Mouse (Mus musculus) left cerebral cortex, adult 8-10 months (tissue): Measurements from ENCODE around the gene Sh3bp5. TPM values are rescaled to one million over a fixed set of nuclear protein-coding genes. Genes with fewer than 3 reads are reported as not detected.
A peak's percentile ranks its signal among the peaks of the same experiment; 100 is the strongest.
"Not testable (repeated sequence)": the region's sequence is repeated elsewhere in the genome, so short reads cannot be mapped to it uniquely, and the experiment has no call there.

Experiments
- DNase-seq, 2 experiments: peaks; one replicate each; pipeline ENCODE4 v3.0.0; 2022; ENCODE audit warnings: low spot score in 2 of 2
- total RNA-seq, 4 experiments: library from RNA; stranded (reverse); gene quantifications; 2 replicates each; pipeline ENCODE4 v1.2.4; 2022

Sh3bp5 gene
- 10 to 100 TPM; 44.6 to 70.2 (median 56.1) TPM for total RNA-seq

GRCm38 (mm10) chr14:31435930-31436693, at the start of gene Sh3bp5:
Gene Sh3bp5, minus strand, starts transcription at chr14:31436078.
- DNase-seq: peak; percentile 85 to 94

GRCm38 (mm10) chr14:31482417-31482816, 46.5 kb upstream of the Sh3bp5 start:
- DNase-seq: no peak

GRCm38 (mm10) chr14:31473297-31473696, 37.4 kb upstream of the Sh3bp5 start:
- no peak for DNase-seq

GRCm38 (mm10) chr14:31472451-31473061, 36.7 kb upstream of the Sh3bp5 start:
- DNase-seq: peak; percentile 23

- no peak for DNase-seq
These were observed 33.8 kb upstream of the Sh3bp5 start for GRCm38 (mm10) chr14:31469711-31470110.

GRCm38 (mm10) chr14:31464176-31464575, 28.3 kb upstream of the Sh3bp5 start:
- no peak for DNase-seq

- DNase-seq: no peak
These were observed 27.0 kb upstream of the Sh3bp5 start for GRCm38 (mm10) chr14:31462886-31463285.

GRCm38 (mm10) chr14:31462226-31462625, 26.3 kb upstream of the Sh3bp5 start:
- DNase-seq: not testable (repeated sequence)

- no peak for DNase-seq
These were observed 22.1 kb upstream of the Sh3bp5 start for GRCm38 (mm10) chr14:31458006-31458405.

- DNase-seq: no peak
These were observed 20.3 kb upstream of the Sh3bp5 start for GRCm38 (mm10) chr14:31456064-31456721.

GRCm38 (mm10) chr14:31454849-31455566, 19.1 kb upstream of the Sh3bp5 start:
- no peak for DNase-seq

GRCm38 (mm10) chr14:31453946-31454345, 18.1 kb upstream of the Sh3bp5 start:
- not testable (repeated sequence) for DNase-seq

GRCm38 (mm10) chr14:31448994-31449393, 13.1 kb upstream of the Sh3bp5 start:
- DNase-seq: no peak

- DNase-seq: no peak
These were observed 7.7 kb upstream of the Sh3bp5 start for GRCm38 (mm10) chr14:31443616-31444015.

GRCm38 (mm10) chr14:31440725-31441124, 4.8 kb upstream of the Sh3bp5 start:
- no peak for DNase-seq

- DNase-seq: no peak
These were observed 4.4 kb upstream of the Sh3bp5 start for GRCm38 (mm10) chr14:31440230-31440629.

- DNase-seq: no peak
These were observed 3.4 kb upstream of the Sh3bp5 start for GRCm38 (mm10) chr14:31439279-31439678.

GRCm38 (mm10) chr14:31437826-31438529, 2.1 kb upstream of the Sh3bp5 start:
- no peak for DNase-seq

GRCm38 (mm10) chr14:31435018-31435915, 611 bp downstream of the Sh3bp5 start:
- no peak for DNase-seq

GRCm38 (mm10) chr14:31434426-31434825, 1.5 kb downstream of the Sh3bp5 start:
- no peak for DNase-seq
